Mouse (Mus musculus): ENCODE data around the gene Stra8. TPM values are rescaled to one million over a fixed set of nuclear protein-coding genes. Genes with fewer than 3 reads are reported as not detected.

The Stra8 gene
- polyA plus RNA-seq (2016; fragmentation: Nextera tagmentation; extraction: Ambion mirVana): not detected in 2 replicates

- DNase-seq (ENCODE audit: low spot score): no peak
- H3K4me3 ChIP-seq: no peak within 1 kb of the TSS
- H3K4me1 ChIP-seq: peaks cover 37% of the 10 kb centered on the region
- no peaks in the 10 kb centered on the region for H3K27me3 ChIP-seq (ENCODE audit: low read depth, poor library complexity, severe bottlenecking)
- H3K9me3 ChIP-seq (replicated peaks): no peaks in the 10 kb centered on the region
- 43% methylated on average over 10 of the region's 10 CpGs for WGBS
- H3K27ac ChIP-seq: peak within 1 kb of the TSS; percentile 46
- no peaks in the 10 kb centered on the region for H3K36me3 ChIP-seq
These were observed at the start of gene Stra8 for GRCm38 (mm10) chr6:34919956-34920355. Gene Stra8, plus strand, starts transcription at chr6:34920163.

- no peak for DNase-seq (ENCODE audit: low spot score)
- no peaks in the 10 kb centered on the region for H3K27me3 ChIP-seq (ENCODE audit: low read depth, poor library complexity, severe bottlenecking)
- no peak overlapping the region for H3K27ac ChIP-seq
- peaks cover 29% of the 10 kb centered on the region for H3K36me3 ChIP-seq
- H3K4me3 ChIP-seq: no peak overlapping the region
- 90% methylated on average over 5 of the region's 5 CpGs for WGBS
- 0 out of 2 replicates have a peak, but pooled peaks cover 2% of the 10 kb centered on the region for H3K4me1 ChIP-seq
- H3K9me3 ChIP-seq (replicated peaks): no peaks in the 10 kb centered on the region
These were observed 49.2 kb upstream of the Stra8 start for GRCm38 (mm10) chr6:34870724-34871123.

GRCm38 (mm10) chr6:34871929-34872328 lies 48.0 kb upstream of the Stra8 start:
- no peak overlapping the region for H3K27ac ChIP-seq
- 92% methylated on average over 7 of the region's 7 CpGs for WGBS
- no peak overlapping the region for H3K4me3 ChIP-seq
- no peaks in the 10 kb centered on the region for H3K9me3 ChIP-seq (replicated peaks)
- peak; percentile 21 for DNase-seq (ENCODE audit: low spot score)
- peaks cover 36% of the 10 kb centered on the region for H3K36me3 ChIP-seq
- H3K4me1 ChIP-seq: peaks cover 10% of the 10 kb centered on the region
- no peaks in the 10 kb centered on the region for H3K27me3 ChIP-seq (ENCODE audit: low read depth, poor library complexity, severe bottlenecking)

- Histone ChIP-seq H3K27me3 (ENCODE audit: low read depth, poor library complexity, severe bottlenecking) (no peaks in the 10 kb centered on the region), H3K36me3 (peaks cover 36% of the 10 kb centered on the region), H3K9me3 (replicated peaks) (no peaks in the 10 kb centered on the region), H3K27ac (no peak overlapping the region), H3K4me3 (no peak overlapping the region), H3K4me1 (peaks cover 15% of the 10 kb centered on the region)
- no peak for DNase-seq (ENCODE audit: low spot score)
- 88% methylated on average over 10 of the region's 10 CpGs for WGBS
These were observed 47.1 kb upstream of the Stra8 start for GRCm38 (mm10) chr6:34872871-34873270.

- Histone ChIP-seq H3K27me3 (ENCODE audit: low read depth, poor library complexity, severe bottlenecking) (no peaks in the 10 kb centered on the region), H3K4me1 (peaks cover 27% of the 10 kb centered on the region), H3K36me3 (peaks cover 36% of the 10 kb centered on the region), H3K9me3 (replicated peaks) (no peaks in the 10 kb centered on the region), H3K4me3 (no peak overlapping the region), H3K27ac (no peak overlapping the region)
- WGBS: 75% methylated on average over 21 of the region's 21 CpGs
- peak; percentile 25 for DNase-seq (ENCODE audit: low spot score)
These were observed 45.7 kb upstream of the Stra8 start for GRCm38 (mm10) chr6:34874101-34874921.

- Histone ChIP-seq H3K27me3 (ENCODE audit: low read depth, poor library complexity, severe bottlenecking) (no peaks in the 10 kb centered on the region), H3K27ac (0 out of 2 replicates have a peak overlapping the region, but pooled peaks have one; percentile 19), H3K4me1 (peaks cover 27% of the 10 kb centered on the region), H3K9me3 (replicated peaks) (no peaks in the 10 kb centered on the region), H3K36me3 (peaks cover 38% of the 10 kb centered on the region), H3K4me3 (no peak overlapping the region)
- 87% methylated on average over 15 of the region's 15 CpGs for WGBS
- peak; percentile 29 for DNase-seq (ENCODE audit: low spot score)
These were observed 44.6 kb upstream of the Stra8 start for GRCm38 (mm10) chr6:34875268-34875761.

GRCm38 (mm10) chr6:34875966-34876834 lies 43.8 kb upstream of the Stra8 start:
- Histone ChIP-seq H3K4me1 (peaks cover 27% of the 10 kb centered on the region), H3K36me3 (peaks cover 47% of the 10 kb centered on the region), H3K27me3 (ENCODE audit: low read depth, poor library complexity, severe bottlenecking) (no peaks in the 10 kb centered on the region), H3K27ac (peak overlapping the region; percentile 92; the same call in 1 of the 2 replicates), H3K4me3 (peak overlapping the region; percentile 79), H3K9me3 (replicated peaks) (no peaks in the 10 kb centered on the region)
- DNase-seq (ENCODE audit: low spot score): peak; percentile 30
- 54% methylated on average over 12 of the region's 12 CpGs for WGBS

GRCm38 (mm10) chr6:34876835-34877156 lies 43.2 kb upstream of the Stra8 start:
- Histone ChIP-seq H3K4me3 (peak overlapping the region; percentile 79), H3K27me3 (ENCODE audit: low read depth, poor library complexity, severe bottlenecking) (no peaks in the 10 kb centered on the region), H3K4me1 (peaks cover 27% of the 10 kb centered on the region), H3K9me3 (replicated peaks) (no peaks in the 10 kb centered on the region), H3K36me3 (peaks cover 51% of the 10 kb centered on the region), H3K27ac (peak overlapping the region; percentile 92)
- DNase-seq (ENCODE audit: low spot score): peak; percentile 31
- 12% methylated on average over 2 of the region's 2 CpGs for WGBS

- Histone ChIP-seq H3K9me3 (replicated peaks) (no peaks in the 10 kb centered on the region), H3K27ac (peak within 1 kb of the TSS; percentile 92), H3K27me3 (ENCODE audit: low read depth, poor library complexity, severe bottlenecking) (no peaks in the 10 kb centered on the region), H3K4me1 (peaks cover 27% of the 10 kb centered on the region), H3K4me3 (peak within 1 kb of the TSS; percentile 79), H3K36me3 (peaks cover 58% of the 10 kb centered on the region)
- WGBS: under 1% methylated on average over 55 of the region's 56 CpGs
- peak; percentile 95 for DNase-seq (ENCODE audit: low spot score)
These were observed 42.2 kb upstream of the Stra8 start, which contains the start of gene Cyren for GRCm38 (mm10) chr6:34877509-34878321. Gene Cyren, minus strand, starts transcription at chr6:34878060.

GRCm38 (mm10) chr6:34879101-34879740 lies 40.7 kb upstream of the Stra8 start:
- Histone ChIP-seq H3K27me3 (ENCODE audit: low read depth, poor library complexity, severe bottlenecking) (no peaks in the 10 kb centered on the region), H3K27ac (no peak overlapping the region), H3K4me3 (no peak overlapping the region), H3K36me3 (peaks cover 53% of the 10 kb centered on the region), H3K4me1 (peaks cover 27% of the 10 kb centered on the region), H3K9me3 (replicated peaks) (no peaks in the 10 kb centered on the region)
- no peak for DNase-seq (ENCODE audit: low spot score)
- WGBS: 92% methylated on average over 16 of the region's 16 CpGs

GRCm38 (mm10) chr6:34879911-34880475 lies 40.0 kb upstream of the Stra8 start:
- Histone ChIP-seq H3K4me1 (peaks cover 27% of the 10 kb centered on the region), H3K36me3 (peaks cover 54% of the 10 kb centered on the region), H3K27ac (no peak overlapping the region), H3K9me3 (replicated peaks) (no peaks in the 10 kb centered on the region), H3K4me3 (no peak overlapping the region), H3K27me3 (ENCODE audit: low read depth, poor library complexity, severe bottlenecking) (no peaks in the 10 kb centered on the region)
- no peak for DNase-seq (ENCODE audit: low spot score)
- WGBS: 57% methylated on average over 6 of the region's 6 CpGs
